Mouse (Mus musculus) forebrain, embryonic 16.5 days (tissue): ENCODE data around the gene Majin. TPM values are rescaled to one million over a fixed set of nuclear protein-coding genes. Genes with fewer than 3 reads are reported as not detected.

Experiments
- ATAC-seq: fragments of 200-750 bp; cut with Nextera tagmentation; 2 replicates; pipeline ENCODE4 v1.8.0; 2017; ENCODE audit warnings: mild to moderate bottlenecking, moderate library complexity
- H3K27ac ChIP-seq: fragments of 300-500 bp; sonication (generic); 2 replicates; pipeline ENCODE4 v1.5.1; 2014; ENCODE audit warnings: low read length, control low read depth
- H3K27me3 ChIP-seq: fragments of 300-500 bp; sonication (generic); replicated peaks from 2 replicates; pipeline ENCODE4 v1.6.1; 2014; ENCODE audit warnings: low read length; ENCODE audit not compliant: control insufficient read depth, insufficient read depth
- H3K36me3 ChIP-seq: fragments of 300-500 bp; sonication (generic); 2 replicates; pipeline ENCODE4 v1.6.1; 2014; ENCODE audit not compliant: control insufficient read depth, insufficient read depth
- H3K4me1 ChIP-seq: fragments of 300-500 bp; sonication (generic); replicated peaks from 2 replicates; pipeline ENCODE4 v1.6.1; 2014; ENCODE audit warnings: low read length; ENCODE audit not compliant: control insufficient read depth, insufficient read depth
- H3K4me2 ChIP-seq: fragments of 300-500 bp; sonication (generic); 2 replicates; pipeline ENCODE4 v1.6.1; 2014; ENCODE audit warnings: mild to moderate bottlenecking, low read length, control low read depth
- H3K4me3 ChIP-seq: fragments of 300-500 bp; sonication (generic); replicated peaks from 2 replicates; pipeline ENCODE4 v1.5.1; 2014; ENCODE audit warnings: mild to moderate bottlenecking, low read length, control low read depth
- H3K9ac ChIP-seq: fragments of 300-500 bp; sonication (generic); replicated peaks from 2 replicates; pipeline ENCODE4 v1.6.1; 2014; ENCODE audit warnings: low read depth, low read length, control low read depth
- H3K9me3 ChIP-seq: fragments of 300-500 bp; sonication (generic); 2 replicates; pipeline ENCODE4 v1.6.1; 2016; ENCODE audit warnings: low read length; ENCODE audit not compliant: control insufficient read depth
- WGBS: fragments of 180-500 bp; shearing (Covaris S2); extraction: QIAGEN DNeasy Blood & Tissue Kit; methylation state at CpG from one replicate; pipeline ENCODE4 v1.1.7; 2014; 5-methylcytosine and 5-hydroxymethylcytosine counted together
- microRNA counts: library from miRNA; unstranded; fragments of <30 nt; microRNA quantifications from one replicate; lab custom pipeline; 2016
- microRNA-seq: library from miRNA; unstranded; fragments of <30 nt; microRNA quantifications from one replicate; pipeline ENCODE4, GENCODE M21; 2017
- polyA plus RNA-seq: library from polyadenylated mRNA; unstranded; fragments of >200 nt; fragmentation: Nextera tagmentation; extraction: Ambion mirVana; gene quantifications from 2 replicates; pipeline ENCODE4 v1.2.1, GENCODE M21; 2015

Majin gene
- polyA plus RNA-seq, 1 experiment from 2014 or later = not detected

- ATAC-seq = no peak
- H3K27me3 ChIP-seq = no peaks in the 10 kb centered on the region
- no peak overlapping the region for H3K27ac ChIP-seq
- H3K9me3 ChIP-seq = no peaks in the 10 kb centered on the region
- 83% methylated on average over 4 of the region's 4 CpGs for WGBS
- H3K4me1 ChIP-seq = peaks cover 13% of the 10 kb centered on the region
- H3K9ac ChIP-seq = no peak overlapping the region
- H3K36me3 ChIP-seq = no peaks in the 10 kb centered on the region
- no peak overlapping the region for H3K4me3 ChIP-seq
- no peak overlapping the region for H3K4me2 ChIP-seq
These were observed 88.5 kb downstream of the Majin start for GRCm38 (mm10) chr19:6272738-6273137.

- no peak overlapping the region for H3K27ac ChIP-seq
- WGBS = 88% methylated on average over 4 of the region's 4 CpGs
- no peaks in the 10 kb centered on the region for H3K36me3 ChIP-seq
- H3K27me3 ChIP-seq = no peaks in the 10 kb centered on the region
- no peak overlapping the region for H3K9ac ChIP-seq
- H3K4me1 ChIP-seq = peaks cover 19% of the 10 kb centered on the region
- no peak for ATAC-seq
- H3K4me3 ChIP-seq = no peak overlapping the region
- no peak overlapping the region for H3K4me2 ChIP-seq
- H3K9me3 ChIP-seq = no peaks in the 10 kb centered on the region
These were observed 89.4 kb downstream of the Majin start for GRCm38 (mm10) chr19:6273592-6273991.

MicroRNAs encoded within 50 kb of the gene (microRNA counts, 519-probe panel; counts per million panel counts)
- 2,043 counts per million, percentile 32 among the panel's probes with 10 or more counts for microRNA mmu-miR-192 (lab: Ali Mortazavi, UCI)

Small RNA genes lying within 50 kb of the gene (microRNA-seq; reads per million reads assigned to microRNA genes)
- 82.1 reads per million, percentile 52 among the genes with 10 or more reads in this experiment for gene Mir192
- gene Mir194-2 = 69.4 reads per million, percentile 49 among the genes with 10 or more reads in this experiment

Other genes with a start within 250 kb of the Majin start
- gene Pola2, start 220.2 kb upstream of the Majin start, polyA plus RNA-seq = 31.9 and 34.2 TPM in 2 replicates
- not detected in 2 replicates for gene Slc22a20, start 198.2 kb upstream of the Majin start, polyA plus RNA-seq
- gene Capn1, start 168.5 kb upstream of the Majin start, polyA plus RNA-seq = 1.3 and 2.2 TPM in 2 replicates
- gene Syvn1, start 137.8 kb upstream of the Majin start, polyA plus RNA-seq = 22.6 and 30.3 TPM in 2 replicates
- gene Mrpl49, start 126.6 kb upstream of the Majin start, polyA plus RNA-seq = 65.0 and 74.0 TPM in 2 replicates
- gene Fau, start 126.5 kb upstream of the Majin start, polyA plus RNA-seq = 493 and 512 TPM in 2 replicates
- gene Znhit2, start 123.2 kb upstream of the Majin start, polyA plus RNA-seq = 30.1 and 31.0 TPM in 2 replicates
- 34.0 and 41.3 TPM in 2 replicates for gene Tm7sf2, start 116.0 kb upstream of the Majin start, polyA plus RNA-seq
- gene Vps51, start 107.2 kb upstream of the Majin start, polyA plus RNA-seq = 85.9 and 88.5 TPM in 2 replicates
- not detected in 2 replicates for gene Tmem262, start 104.4 kb upstream of the Majin start, polyA plus RNA-seq
- 2.1 and 3.1 TPM in 2 replicates for gene Gm28374, start 102.1 kb upstream of the Majin start, polyA plus RNA-seq
- gene Zfpl1, start 99.4 kb upstream of the Majin start, polyA plus RNA-seq = 83.3 and 85.7 TPM in 2 replicates
- 16.5 and 16.7 TPM in 2 replicates for gene Cdca5, start 99.4 kb upstream of the Majin start, polyA plus RNA-seq
- not detected in 2 replicates for gene AC131692.1, start 90.0 kb upstream of the Majin start, polyA plus RNA-seq
- gene Naaladl1, start 78.6 kb upstream of the Majin start, polyA plus RNA-seq = 0.35 and 0.58 TPM in 2 replicates
- 46.4 and 50.5 TPM in 2 replicates for gene Sac3d1, start 65.7 kb upstream of the Majin start, polyA plus RNA-seq
- gene Snx15, start 56.1 kb upstream of the Majin start, polyA plus RNA-seq = 40.3 and 50.1 TPM in 2 replicates
- gene Batf2, start 43.4 kb upstream of the Majin start, polyA plus RNA-seq = not detected in 2 replicates
- gene Arl2, start 42.8 kb upstream of the Majin start, polyA plus RNA-seq = 69.9 and 92.6 TPM in 2 replicates
- gene Gpha2, start 42.0 kb downstream of the Majin start, polyA plus RNA-seq = not detected in 2 replicates
- 106 and 117 TPM in 2 replicates for gene Ppp2r5b, start 51.5 kb downstream of the Majin start, polyA plus RNA-seq
- gene Atg2a, start 57.3 kb downstream of the Majin start, polyA plus RNA-seq = 11.2 and 13.1 TPM in 2 replicates
- gene Ehd1, start 92.3 kb downstream of the Majin start, polyA plus RNA-seq = 105 and 106 TPM in 2 replicates
- gene Cdc42bpg, start 122.1 kb downstream of the Majin start, polyA plus RNA-seq = 0.52 and 1.1 TPM in 2 replicates
- gene Men1, start 150.6 kb downstream of the Majin start, polyA plus RNA-seq = 96.1 and 96.5 TPM in 2 replicates
- gene Map4k2, start 156.7 kb downstream of the Majin start, polyA plus RNA-seq = 12.3 and 21.2 TPM in 2 replicates
- 122 and 127 TPM in 2 replicates for gene Sf1, start 179.3 kb downstream of the Majin start, polyA plus RNA-seq
- gene Pygm, start 200.0 kb downstream of the Majin start, polyA plus RNA-seq = 2.4 and 2.8 TPM in 2 replicates
- gene Rasgrp2, start 215.0 kb downstream of the Majin start, polyA plus RNA-seq = 48.8 and 60.8 TPM in 2 replicates
- 28.1 and 28.5 TPM in 2 replicates for gene Nrxn2, start 234.3 kb downstream of the Majin start, polyA plus RNA-seq